Mouse (Mus musculus) stomach, postnatal 0 days (tissue): Measurements from ENCODE around the gene Prkag2. TPM values are rescaled to one million over a fixed set of nuclear protein-coding genes. Genes with fewer than 3 reads are reported as not detected.

ENCODE experiments used
- ATAC-seq: fragments of 200-750 bp; cut with Nextera tagmentation; 2 replicates; pipeline ENCODE4 v1.8.0; 2017; ENCODE audit not compliant: low FRiP score, low TSS enrichment
- DNase-seq: peaks from one replicate; pipeline ENCODE4 v3.0.0-alpha.2; 2016; ENCODE audit warnings: low spot score
- H3K27ac ChIP-seq: fragments of 300-500 bp; sonication (generic); replicated peaks from 2 replicates; pipeline ENCODE4 v1.5.1; 2014; ENCODE audit warnings: mild to moderate bottlenecking, control low read depth
- H3K27me3 ChIP-seq: fragments of 300-500 bp; sonication (generic); 2 replicates; pipeline ENCODE4 v1.6.1; 2014; ENCODE audit warnings: low read length; ENCODE audit not compliant: control insufficient read depth, insufficient read depth
- H3K36me3 ChIP-seq: fragments of 300-500 bp; sonication (generic); 2 replicates; pipeline ENCODE4 v1.6.1; 2014; ENCODE audit warnings: low read length, mixed read lengths; ENCODE audit not compliant: control insufficient read depth, insufficient read depth
- H3K4me1 ChIP-seq: fragments of 300-500 bp; sonication (generic); replicated peaks from 2 replicates; pipeline ENCODE4 v1.6.1; 2014; ENCODE audit warnings: antibody characterized with exemption; ENCODE audit not compliant: control insufficient read depth, insufficient read depth
- H3K4me2 ChIP-seq: fragments of 300-500 bp; sonication (generic); replicated peaks from 2 replicates; pipeline ENCODE4 v1.6.1; 2014; ENCODE audit warnings: low read depth, mild to moderate bottlenecking, control low read depth, moderate library complexity
- H3K4me3 ChIP-seq: fragments of 300-500 bp; sonication (generic); 2 replicates; pipeline ENCODE4 v1.5.1; 2014; ENCODE audit warnings: low read depth, low read length, control low read depth
- H3K9ac ChIP-seq: fragments of 300-500 bp; sonication (generic); 2 replicates; pipeline ENCODE4 v1.6.1; 2014; ENCODE audit warnings: mild to moderate bottlenecking, low read length, control low read depth, mixed read lengths
- H3K9me3 ChIP-seq: fragments of 300-500 bp; sonication (generic); 2 replicates; pipeline ENCODE4 v1.6.1; 2016; ENCODE audit warnings: low read length; ENCODE audit not compliant: control insufficient read depth
- CTCF ChIP-seq: IDR thresholded peaks from 2 replicates; pipeline ENCODE4 v1.5.1; 2016; ENCODE audit warnings: antibody characterized with exemption, low read depth, mild to moderate bottlenecking, moderate library complexity
- EP300 ChIP-seq: optimal IDR thresholded peaks from 2 replicates; pipeline ENCODE3; 2016; ENCODE audit warnings: antibody characterized with exemption
- WGBS: fragments of 180-500 bp; shearing (Covaris S2); extraction: QIAGEN DNeasy Blood & Tissue Kit; methylation state at CpG from one replicate; pipeline ENCODE4 v1.1.7; 2014; 5-methylcytosine and 5-hydroxymethylcytosine counted together
- polyA plus RNA-seq: library from polyadenylated mRNA; unstranded; fragments of >200 nt; fragmentation: Nextera tagmentation; extraction: Ambion mirVana; gene quantifications from 2 replicates; pipeline ENCODE4 v1.2.1, GENCODE M21; 2015

Prkag2 gene
- polyA plus RNA-seq, 1 experiment from 2014 or later = 33.9 TPM

DNA sequence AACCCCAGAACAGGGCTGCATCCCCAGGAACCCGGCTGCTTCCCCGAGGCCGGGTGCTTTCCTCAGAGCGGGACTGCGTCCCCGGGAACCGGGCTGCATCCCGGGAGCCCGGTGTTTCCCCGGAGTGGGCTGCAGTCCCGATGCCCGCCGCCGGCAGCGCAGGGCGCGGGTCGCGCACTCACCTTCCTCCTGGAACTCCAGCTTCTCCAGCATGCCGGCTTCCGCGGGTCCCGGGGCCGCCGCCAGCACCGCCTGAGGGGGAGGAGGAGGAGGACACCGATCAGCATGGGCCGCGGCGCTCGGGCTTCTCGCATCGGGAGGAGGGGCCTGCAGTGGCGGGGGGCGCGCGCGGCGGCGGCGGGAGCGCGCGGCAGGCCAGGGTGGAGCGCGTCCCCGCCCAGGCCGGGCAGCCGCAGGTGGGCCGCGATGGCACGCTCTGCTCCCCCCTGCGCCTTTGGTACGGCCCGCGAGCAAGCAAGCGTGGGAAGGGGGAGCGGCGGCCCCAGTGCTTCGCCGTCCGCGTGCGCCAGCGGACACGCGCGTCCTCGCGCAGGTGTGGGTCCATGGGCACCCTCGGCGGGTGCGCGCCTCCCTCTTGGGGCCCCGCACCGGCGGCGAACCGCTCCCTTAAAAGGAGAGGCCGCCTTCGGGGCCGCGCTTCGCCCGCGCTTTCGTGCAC lies 192.2 kb downstream of the Prkag2 start:
- 0% methylated on average over 32 of the region's 87 CpGs for WGBS
- Histone ChIP-seq H3K4me2 (peak overlapping the region; percentile 86), H3K9ac (peak overlapping the region; percentile 81), H3K4me3 (peak overlapping the region; percentile 77), H3K27me3 (no peaks in the 10 kb centered on the region), H3K36me3 (no peaks in the 10 kb centered on the region), H3K9me3 (no peaks in the 10 kb centered on the region), H3K27ac (peak overlapping the region; percentile 95), H3K4me1 (no peaks in the 10 kb centered on the region; the same call in 1 of the 2 replicates)
- TF ChIP-seq CTCF = peak; percentile 63
- TF ChIP-seq EP300 = no peak
- ATAC-seq (peak; percentile 89), DNase-seq (peak; percentile 93)

DNA sequence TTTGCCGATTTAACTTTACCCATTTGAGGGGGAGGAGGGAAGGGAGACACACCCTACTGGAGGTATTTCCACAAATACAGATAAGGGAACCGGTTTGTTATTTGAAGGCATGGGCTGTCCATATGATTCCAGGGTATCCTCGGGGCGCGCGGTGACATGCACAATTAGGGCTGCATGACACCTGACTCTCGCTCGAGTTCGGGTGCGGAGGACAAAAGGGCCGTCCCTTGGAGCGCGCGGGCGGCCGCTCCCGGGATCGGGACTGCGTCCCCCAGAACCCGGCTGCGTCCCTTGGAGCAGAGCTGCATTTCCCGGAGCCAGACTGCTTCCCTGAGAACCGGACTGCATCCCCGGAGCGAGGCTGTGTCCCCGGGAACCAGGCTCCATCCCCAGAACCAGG lies 192.7 kb downstream of the Prkag2 start:
- no peaks in the 10 kb centered on the region; the same call in 1 of the 2 replicates for H3K4me1 ChIP-seq
- no peak for TF ChIP-seq CTCF
- no peak for TF ChIP-seq EP300
- H3K9ac ChIP-seq = peak overlapping the region; percentile 81
- H3K9me3 ChIP-seq = no peaks in the 10 kb centered on the region
- peak overlapping the region; percentile 77 for H3K4me3 ChIP-seq
- ATAC-seq = peak; percentile 47
- no peaks in the 10 kb centered on the region for H3K36me3 ChIP-seq
- DNase-seq = peak; percentile 68
- peak overlapping the region; percentile 95 for H3K27ac ChIP-seq
- peak overlapping the region; percentile 86 for H3K4me2 ChIP-seq
- no peaks in the 10 kb centered on the region for H3K27me3 ChIP-seq
- WGBS = under 1% methylated on average over 25 of the region's 26 CpGs

DNA sequence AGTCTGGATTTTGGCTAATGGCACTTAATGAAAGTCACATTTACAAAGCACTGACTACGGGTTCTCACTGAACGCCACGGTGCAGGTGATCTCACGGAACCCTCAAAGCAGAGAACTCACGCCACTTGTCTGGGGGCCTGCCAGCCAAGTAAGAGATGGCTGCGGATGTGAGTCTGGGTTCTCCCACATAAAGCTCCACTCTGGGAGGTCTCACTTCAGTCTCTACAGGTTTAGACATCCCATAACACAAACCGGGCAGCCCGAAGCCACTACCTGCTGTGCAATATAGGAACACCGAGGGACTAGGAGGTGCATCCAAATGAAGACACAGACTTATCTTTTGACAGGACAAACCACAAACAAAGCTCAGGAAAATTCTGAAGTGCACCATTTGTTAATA lies 193.6 kb downstream of the Prkag2 start:
- ATAC-seq (no peak), DNase-seq (no peak)
- Histone ChIP-seq H3K9ac (peak overlapping the region; percentile 81; the same call in 1 of the 2 replicates), H3K27me3 (no peaks in the 10 kb centered on the region), H3K27ac (peak overlapping the region; percentile 8), H3K4me2 (peak overlapping the region; percentile 86), H3K4me3 (peak overlapping the region; percentile 77; the same call in 1 of the 2 replicates), H3K36me3 (no peaks in the 10 kb centered on the region), H3K9me3 (no peaks in the 10 kb centered on the region), H3K4me1 (no peaks in the 10 kb centered on the region; the same call in 1 of the 2 replicates)
- TF ChIP-seq EP300 (no peak), CTCF (no peak)
- WGBS = 50% methylated on average over 9 of the region's 9 CpGs

DNA sequence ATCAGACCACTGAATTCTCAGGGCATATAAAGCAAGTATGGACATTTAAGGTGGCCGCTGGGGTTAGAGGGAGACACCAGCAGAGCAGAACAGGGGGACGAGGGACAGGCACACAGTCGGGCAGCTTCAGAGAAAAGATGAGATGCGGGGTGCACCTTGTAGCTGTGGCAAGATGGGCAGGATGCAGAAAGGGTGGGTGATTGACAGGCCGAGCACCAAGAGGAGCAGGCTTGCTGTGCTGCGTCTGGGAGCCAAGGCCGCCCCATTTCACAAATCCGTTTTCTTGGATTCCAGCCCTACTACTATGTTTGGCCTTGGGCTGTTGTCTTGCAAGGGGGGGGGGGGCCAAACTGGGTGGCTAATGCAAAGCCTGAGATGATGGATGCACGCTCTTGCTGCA lies 195.5 kb downstream of the Prkag2 start:
- no peak for TF ChIP-seq CTCF
- TF ChIP-seq EP300 = no peak
- Histone ChIP-seq H3K4me1 (no peaks in the 10 kb centered on the region; the same call in 1 of the 2 replicates), H3K36me3 (no peaks in the 10 kb centered on the region), H3K27ac (no peak overlapping the region), H3K9ac (no peak overlapping the region), H3K4me3 (no peak overlapping the region), H3K9me3 (no peaks in the 10 kb centered on the region), H3K4me2 (no peak overlapping the region), H3K27me3 (no peaks in the 10 kb centered on the region)
- 78% methylated on average over 9 of the region's 9 CpGs for WGBS
- no peak for ATAC-seq
- no peak for DNase-seq

DNA sequence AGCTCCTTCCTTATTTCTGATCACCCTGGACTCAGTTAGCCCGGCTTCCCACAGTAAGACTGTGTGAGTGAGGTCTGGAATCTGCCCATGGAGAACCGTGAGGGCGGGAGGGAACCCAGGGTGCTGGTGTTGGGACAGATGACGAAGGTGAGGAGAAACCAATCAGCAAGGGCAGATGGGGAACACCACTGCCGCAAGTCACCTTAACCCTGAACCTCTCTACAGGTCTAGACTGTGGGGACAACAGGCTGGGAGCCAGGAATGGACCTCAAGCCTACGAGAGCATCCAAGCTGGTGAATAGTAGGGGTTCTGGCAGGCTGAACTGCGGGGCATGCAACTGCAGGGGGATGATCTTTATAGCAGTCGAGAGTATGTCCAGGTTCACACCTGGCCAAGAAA lies 196.0 kb downstream of the Prkag2 start:
- WGBS = 84% methylated on average over 8 of the region's 8 CpGs
- Histone ChIP-seq H3K4me2 (no peak overlapping the region), H3K27me3 (no peaks in the 10 kb centered on the region), H3K36me3 (no peaks in the 10 kb centered on the region), H3K4me1 (no peaks in the 10 kb centered on the region; the same call in 1 of the 2 replicates), H3K9ac (no peak overlapping the region), H3K27ac (no peak overlapping the region), H3K9me3 (no peaks in the 10 kb centered on the region), H3K4me3 (no peak overlapping the region)
- DNase-seq = no peak
- TF ChIP-seq CTCF (no peak), EP300 (no peak)
- no peak for ATAC-seq

DNA sequence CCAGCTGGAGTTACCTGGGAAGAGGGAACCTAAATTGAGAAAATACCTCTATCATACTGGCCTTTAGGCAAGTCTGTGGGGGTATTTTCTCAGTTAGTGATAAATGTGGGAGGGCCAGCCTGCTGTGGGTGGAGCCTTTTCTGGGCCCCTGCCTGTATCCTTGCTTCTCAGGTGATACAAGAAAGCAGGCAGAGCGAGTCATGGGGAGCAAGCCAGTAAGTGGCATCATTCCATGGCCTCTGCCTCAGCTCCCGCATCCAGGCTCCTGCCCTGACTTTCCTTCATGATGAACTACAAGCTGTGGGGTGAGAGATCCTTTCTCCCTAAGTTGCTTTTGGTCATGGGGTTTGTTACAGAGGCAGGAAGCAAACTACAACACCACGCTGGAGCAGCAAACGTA lies 196.4 kb downstream of the Prkag2 start:
- WGBS = 80% methylated on average over 4 of the region's 4 CpGs
- ATAC-seq = no peak
- Histone ChIP-seq H3K9me3 (no peaks in the 10 kb centered on the region), H3K4me2 (no peak overlapping the region), H3K27me3 (no peaks in the 10 kb centered on the region), H3K4me3 (no peak overlapping the region), H3K27ac (no peak overlapping the region), H3K36me3 (no peaks in the 10 kb centered on the region), H3K4me1 (no peaks in the 10 kb centered on the region; the same call in 1 of the 2 replicates), H3K9ac (no peak overlapping the region)
- no peak for TF ChIP-seq EP300
- no peak for DNase-seq
